Mouse (Mus musculus): ENCODE results near the gene Fam83c.
A peak's percentile ranks its signal among the peaks of the same experiment; 100 is the strongest.

Gene Fam83c

DNA sequence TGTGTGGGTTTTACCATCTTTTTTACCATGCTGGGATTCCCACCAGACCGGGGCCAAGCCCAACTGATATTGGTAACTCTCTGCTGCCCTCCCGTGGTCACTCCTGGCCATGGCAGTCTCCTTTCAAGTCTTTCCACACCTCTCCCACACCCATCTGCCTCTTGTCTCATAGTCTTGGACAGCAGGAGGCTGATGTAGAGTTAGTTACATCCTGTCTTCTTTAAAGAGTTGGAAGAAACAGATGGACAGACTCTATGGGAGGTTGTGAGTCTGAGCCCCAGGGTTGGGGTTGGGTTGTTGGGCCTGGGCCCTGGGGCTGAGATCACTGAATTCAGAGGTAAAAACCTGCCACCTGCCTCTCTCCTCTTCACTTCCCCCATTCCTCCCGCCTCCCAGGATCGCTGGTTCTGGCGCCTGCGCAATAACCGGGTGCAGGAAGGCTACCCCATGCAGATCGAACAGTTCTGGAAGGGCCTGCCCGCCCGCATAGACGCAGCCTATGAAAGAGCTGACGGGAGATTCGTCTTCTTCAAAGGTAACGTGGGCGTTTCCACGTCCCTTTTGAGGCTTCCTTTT lies 22.7 kb downstream of the Fam83c start:
- Histone ChIP-seq H3K27me3 (ENCODE audit: insufficient read depth, low read length) (peaks cover 27% of the 10 kb centered on the region; the same call in 1 of the 2 replicates), H3K9me3 (ENCODE audit: low read length) (no peaks in the 10 kb centered on the region), H3K4me1 (replicated peaks; ENCODE audit: low read depth, low read length) (peaks cover 36% of the 10 kb centered on the region), H3K36me3 (ENCODE audit: insufficient read depth, low read length) (no peaks in the 10 kb centered on the region; the same call in none of the 2 replicates), H3K4me3 (replicated peaks; ENCODE audit: low read length) (peak overlapping the region; percentile 57)
- TF ChIP-seq NANOG (IDR thresholded peaks at IDR 0.05; ENCODE audit: borderline replicate concordance, low read length) (no peak), POU5F1 (IDR thresholded peaks at IDR 0.05; ENCODE audit: borderline replicate concordance, low read length) (no peak), CTCF (conservative IDR thresholded peaks at IDR 0.05; ENCODE audit: low read length) (peak; percentile 98)

GRCm38 (mm10) chr2:155809620-155810019 lies 25.0 kb downstream of the Fam83c start:
- TF ChIP-seq CTCF (conservative IDR thresholded peaks at IDR 0.05; ENCODE audit: low read length) = no peak
- no peak for TF ChIP-seq POU5F1 (IDR thresholded peaks at IDR 0.05; ENCODE audit: borderline replicate concordance, low read length)
- no peak for TF ChIP-seq NANOG (IDR thresholded peaks at IDR 0.05; ENCODE audit: borderline replicate concordance, low read length)
- Histone ChIP-seq H3K4me1 (replicated peaks; ENCODE audit: low read depth, low read length) (peaks cover 36% of the 10 kb centered on the region), H3K4me3 (replicated peaks; ENCODE audit: low read length) (peak overlapping the region; percentile 70; the same call in 1 of the 2 replicates), H3K27me3 (ENCODE audit: insufficient read depth, low read length) (peaks cover 38% of the 10 kb centered on the region), H3K9me3 (ENCODE audit: low read length) (no peaks in the 10 kb centered on the region), H3K36me3 (ENCODE audit: insufficient read depth, low read length) (no peaks in the 10 kb centered on the region; the same call in 1 of the 2 replicates)

DNA sequence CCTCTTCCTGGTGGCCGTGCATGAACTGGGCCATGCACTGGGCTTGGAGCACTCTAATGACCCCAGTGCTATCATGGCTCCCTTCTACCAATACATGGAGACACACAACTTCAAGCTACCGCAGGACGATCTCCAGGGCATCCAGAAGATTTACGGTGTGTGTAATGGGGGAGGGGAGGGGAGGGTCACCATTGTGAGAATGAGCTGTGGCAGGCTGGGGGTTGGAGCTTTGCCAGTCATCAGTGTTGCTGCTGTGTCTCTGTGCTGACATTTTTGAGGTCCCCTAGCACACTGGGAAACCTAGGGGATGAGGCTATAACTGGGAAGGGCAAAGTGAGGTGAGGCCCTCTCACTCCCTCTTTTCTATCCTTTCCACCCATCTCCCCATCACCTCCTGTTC lies 27.2 kb downstream of the Fam83c start:
- H3K4me1 ChIP-seq (replicated peaks; ENCODE audit: low read depth, low read length) = peaks cover 25% of the 10 kb centered on the region
- no peaks in the 10 kb centered on the region for H3K9me3 ChIP-seq (ENCODE audit: low read length)
- H3K4me3 ChIP-seq (replicated peaks; ENCODE audit: low read length) = no peak overlapping the region
- peaks cover 38% of the 10 kb centered on the region for H3K27me3 ChIP-seq (ENCODE audit: insufficient read depth, low read length)
- TF ChIP-seq CTCF (conservative IDR thresholded peaks at IDR 0.05; ENCODE audit: low read length) (no peak), NANOG (IDR thresholded peaks at IDR 0.05; ENCODE audit: borderline replicate concordance, low read length) (no peak), POU5F1 (IDR thresholded peaks at IDR 0.05; ENCODE audit: borderline replicate concordance, low read length) (no peak)
- no peaks in the 10 kb centered on the region for H3K36me3 ChIP-seq (ENCODE audit: insufficient read depth, low read length)

DNA sequence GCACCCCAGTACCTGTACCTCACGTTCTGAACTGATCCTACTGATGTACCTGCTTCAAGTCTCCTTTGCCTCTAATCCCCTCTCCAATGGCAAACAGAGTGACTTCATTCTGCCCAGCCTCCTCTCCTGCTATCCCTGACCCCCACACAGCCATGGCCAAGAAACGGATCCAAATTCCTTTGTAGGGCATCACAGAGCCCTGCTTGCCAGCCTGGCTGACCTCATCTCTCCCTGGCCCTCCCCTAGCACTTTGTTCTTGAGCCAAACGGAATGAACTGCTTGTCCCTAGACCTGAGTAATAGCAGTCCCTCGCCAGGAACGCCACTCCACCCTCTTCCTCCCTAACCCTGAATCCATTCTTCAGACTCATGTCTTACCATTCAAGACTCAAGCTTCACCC lies 28.1 kb downstream of the Fam83c start:
- Histone ChIP-seq H3K4me1 (replicated peaks; ENCODE audit: low read depth, low read length) (peaks cover 18% of the 10 kb centered on the region), H3K27me3 (ENCODE audit: insufficient read depth, low read length) (peaks cover 38% of the 10 kb centered on the region), H3K9me3 (ENCODE audit: low read length) (no peaks in the 10 kb centered on the region), H3K4me3 (replicated peaks; ENCODE audit: low read length) (no peak overlapping the region), H3K36me3 (ENCODE audit: insufficient read depth, low read length) (no peaks in the 10 kb centered on the region)
- TF ChIP-seq CTCF (conservative IDR thresholded peaks at IDR 0.05; ENCODE audit: low read length) (no peak), POU5F1 (IDR thresholded peaks at IDR 0.05; ENCODE audit: borderline replicate concordance, low read length) (no peak), NANOG (IDR thresholded peaks at IDR 0.05; ENCODE audit: borderline replicate concordance, low read length) (no peak)

- TF ChIP-seq POU5F1 (IDR thresholded peaks at IDR 0.05; ENCODE audit: borderline replicate concordance, low read length) (no peak), CTCF (conservative IDR thresholded peaks at IDR 0.05; ENCODE audit: low read length) (no peak), NANOG (IDR thresholded peaks at IDR 0.05; ENCODE audit: borderline replicate concordance, low read length) (no peak)
- Histone ChIP-seq H3K4me1 (replicated peaks; ENCODE audit: low read depth, low read length) (peaks cover 13% of the 10 kb centered on the region), H3K36me3 (ENCODE audit: insufficient read depth, low read length) (no peaks in the 10 kb centered on the region)
Measured at GRCm38 (mm10) chr2:155805925-155806255, 28.8 kb downstream of the Fam83c start.

DNA sequence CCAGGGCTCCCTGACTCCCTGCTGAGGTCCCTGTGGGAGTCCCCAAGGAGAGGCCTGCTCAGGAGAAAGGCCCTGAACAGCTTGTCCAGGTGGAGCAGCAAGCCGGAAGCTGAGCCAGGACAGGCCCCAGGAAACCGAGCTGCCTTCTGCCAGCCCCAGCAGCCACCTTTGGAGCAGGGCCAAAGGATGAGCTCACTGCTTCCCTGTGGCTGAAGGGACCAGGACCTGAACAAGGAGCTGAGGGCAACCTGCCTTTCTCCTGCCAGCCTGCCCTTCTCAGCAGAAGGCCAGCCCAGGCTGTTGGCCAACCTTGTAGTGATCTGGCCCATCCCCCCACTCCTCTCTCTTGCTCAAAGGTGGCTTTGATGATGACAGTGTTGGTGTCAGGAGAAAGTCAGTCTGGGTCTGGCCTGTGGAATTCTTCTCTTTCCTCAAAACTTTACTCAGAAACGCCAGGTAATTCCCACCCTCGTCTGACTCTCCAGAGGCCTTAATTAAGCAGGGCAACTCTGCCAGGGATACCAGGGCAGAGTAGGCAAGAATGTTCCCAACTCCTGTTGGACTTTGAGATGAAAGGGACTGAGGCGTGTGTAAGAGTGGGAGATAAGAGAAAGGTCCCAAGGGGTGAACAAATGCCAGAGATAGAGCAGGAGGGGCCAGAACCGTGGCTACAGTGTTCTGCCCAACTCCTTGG lies 29.3 kb downstream of the Fam83c start:
- TF ChIP-seq NANOG (IDR thresholded peaks at IDR 0.05; ENCODE audit: borderline replicate concordance, low read length) = no peak
- no peak for TF ChIP-seq POU5F1 (IDR thresholded peaks at IDR 0.05; ENCODE audit: borderline replicate concordance, low read length)
- no peak for TF ChIP-seq CTCF (conservative IDR thresholded peaks at IDR 0.05; ENCODE audit: low read length)
- Histone ChIP-seq H3K36me3 (ENCODE audit: insufficient read depth, low read length) (no peaks in the 10 kb centered on the region), H3K4me3 (replicated peaks; ENCODE audit: low read length) (no peak overlapping the region), H3K9me3 (ENCODE audit: low read length) (no peaks in the 10 kb centered on the region), H3K4me1 (replicated peaks; ENCODE audit: low read depth, low read length) (peaks cover 8% of the 10 kb centered on the region), H3K27me3 (ENCODE audit: insufficient read depth, low read length) (peaks cover 36% of the 10 kb centered on the region)

More at GRCm38 (mm10) chr2:155805925-155806255, 28.8 kb downstream of the Fam83c start:
- no peak overlapping the region for H3K4me3 ChIP-seq (replicated peaks; ENCODE audit: low read length)
- no peaks in the 10 kb centered on the region for H3K9me3 ChIP-seq (ENCODE audit: low read length)
- peaks cover 40% of the 10 kb centered on the region for H3K27me3 ChIP-seq (ENCODE audit: insufficient read depth, low read length)

- no peaks in the 10 kb centered on the region for H3K4me1 ChIP-seq (replicated peaks; ENCODE audit: low read depth, low read length)
- no peak overlapping the region for H3K4me3 ChIP-seq (replicated peaks; ENCODE audit: low read length)
- no peaks in the 10 kb centered on the region for H3K36me3 ChIP-seq (ENCODE audit: insufficient read depth, low read length)
- no peaks in the 10 kb centered on the region for H3K9me3 ChIP-seq (ENCODE audit: low read length)
- H3K27me3 ChIP-seq (ENCODE audit: insufficient read depth, low read length) = peaks cover 29% of the 10 kb centered on the region
- TF ChIP-seq NANOG (IDR thresholded peaks at IDR 0.05; ENCODE audit: borderline replicate concordance, low read length) (no peak), POU5F1 (IDR thresholded peaks at IDR 0.05; ENCODE audit: borderline replicate concordance, low read length) (no peak), CTCF (conservative IDR thresholded peaks at IDR 0.05; ENCODE audit: low read length) (no peak)
Measured at GRCm38 (mm10) chr2:155804053-155804452, 30.6 kb downstream of the Fam83c start.

- no peaks in the 10 kb centered on the region for H3K4me1 ChIP-seq (replicated peaks; ENCODE audit: low read depth, low read length)
- no peaks in the 10 kb centered on the region for H3K36me3 ChIP-seq (ENCODE audit: insufficient read depth, low read length)
- H3K4me3 ChIP-seq (replicated peaks; ENCODE audit: low read length) = no peak overlapping the region
- peaks cover 27% of the 10 kb centered on the region for H3K27me3 ChIP-seq (ENCODE audit: insufficient read depth, low read length)
- peak; percentile 59 for TF ChIP-seq CTCF (conservative IDR thresholded peaks at IDR 0.05; ENCODE audit: low read length)
- no peak for TF ChIP-seq NANOG (IDR thresholded peaks at IDR 0.05; ENCODE audit: borderline replicate concordance, low read length)
- no peak for TF ChIP-seq POU5F1 (IDR thresholded peaks at IDR 0.05; ENCODE audit: borderline replicate concordance, low read length)
- no peaks in the 10 kb centered on the region for H3K9me3 ChIP-seq (ENCODE audit: low read length)
Measured at GRCm38 (mm10) chr2:155802761-155803160, 31.9 kb downstream of the Fam83c start.

Data from E14TG2a.4 (cell line).